Mouse (Mus musculus) hindbrain, embryonic 13.5 days (tissue): ENCODE results near the gene Dcst1. TPM values are rescaled to one million over a fixed set of nuclear protein-coding genes. Genes with fewer than 3 reads are reported as not detected.

ENCODE experiments used
- ATAC-seq: fragments of 200-750 bp; cut with Nextera tagmentation; 2 replicates; pipeline ENCODE4 v1.8.0; 2017; ENCODE audit warnings: moderate TSS enrichment; ENCODE audit not compliant: low FRiP score
- H3K27ac ChIP-seq: fragments of 300-500 bp; sonication (generic); 2 replicates; pipeline ENCODE4 v1.5.1; 2015; ENCODE audit warnings: inconsistent platforms, mild to moderate bottlenecking, moderate library complexity
- H3K27me3 ChIP-seq: fragments of 300-500 bp; sonication (generic); 2 replicates; pipeline ENCODE4 v1.6.1; 2015; ENCODE audit warnings: mild to moderate bottlenecking, inconsistent platforms
- H3K36me3 ChIP-seq: fragments of 300-500 bp; sonication (generic); 2 replicates; pipeline ENCODE4 v1.6.1; 2015; ENCODE audit warnings: mild to moderate bottlenecking, inconsistent platforms
- H3K4me1 ChIP-seq: fragments of 300-500 bp; sonication (generic); replicated peaks from 2 replicates; pipeline ENCODE4 v1.6.1; 2015; ENCODE audit warnings: inconsistent platforms
- H3K4me2 ChIP-seq: fragments of 300-500 bp; sonication (generic); 2 replicates; pipeline ENCODE4 v1.6.1; 2015; ENCODE audit warnings: inconsistent platforms, mild to moderate bottlenecking, moderate library complexity
- H3K4me3 ChIP-seq: fragments of 300-500 bp; sonication (generic); 2 replicates; pipeline ENCODE4 v1.5.1; 2015; ENCODE audit warnings: mild to moderate bottlenecking, inconsistent platforms
- H3K9ac ChIP-seq: fragments of 300-500 bp; sonication (generic); 2 replicates; pipeline ENCODE4 v1.6.1; 2015; ENCODE audit warnings: mild to moderate bottlenecking, inconsistent platforms
- H3K9me3 ChIP-seq: fragments of 300-500 bp; sonication (generic); 2 replicates; pipeline ENCODE4 v1.6.1; 2016; ENCODE audit warnings: inconsistent platforms
- WGBS: fragments of 180-500 bp; shearing (Covaris S2); methylation state at CpG from one replicate; pipeline ENCODE4 v1.1.7; 2015; 5-methylcytosine and 5-hydroxymethylcytosine counted together
- polyA plus RNA-seq: library from polyadenylated mRNA; unstranded; fragments of >200 nt; fragmentation: Nextera tagmentation; extraction: Ambion mirVana; gene quantifications from 2 replicates; pipeline ENCODE4 v1.2.1, GENCODE M21; 2015

The Dcst1 gene
- polyA plus RNA-seq, 1 experiment from 2014 or later: 1.1 TPM

- Histone ChIP-seq H3K36me3 (peaks cover 19% of the 10 kb centered on the region), H3K9me3 (no peaks in the 10 kb centered on the region), H3K27ac (0 out of 2 replicates have a peak overlapping the region, but pooled peaks have one; percentile 8), H3K4me2 (peak overlapping the region; percentile 51), H3K4me1 (peaks cover 58% of the 10 kb centered on the region), H3K4me3 (peak overlapping the region; percentile 23), H3K9ac (peak overlapping the region; percentile 63; the same call in 1 of the 2 replicates), H3K27me3 (peaks cover 39% of the 10 kb centered on the region)
- WGBS: 4% methylated on average over 25 of the region's 26 CpGs
- 0 out of 2 replicates have a peak, but pooled peaks have one; percentile 5 for ATAC-seq
Measured at GRCm38 (mm10) chr3:89315195-89315929, 49.7 kb downstream of the Dcst1 start.

GRCm38 (mm10) chr3:89314791-89315190 is 50.3 kb downstream of the Dcst1 start:
- ATAC-seq: no peak
- H3K27me3 ChIP-seq: peaks cover 39% of the 10 kb centered on the region

GRCm38 (mm10) chr3:89314340-89314739 is 50.7 kb downstream of the Dcst1 start:
- H3K36me3 ChIP-seq: peaks cover 19% of the 10 kb centered on the region
- H3K9me3 ChIP-seq: no peaks in the 10 kb centered on the region
- no peak for ATAC-seq
- H3K4me2 ChIP-seq: no peak overlapping the region
- peaks cover 39% of the 10 kb centered on the region for H3K27me3 ChIP-seq
- no peak overlapping the region for H3K4me3 ChIP-seq
- WGBS: 71% methylated on average over 5 of the region's 5 CpGs
- H3K9ac ChIP-seq: 0 out of 2 replicates have a peak overlapping the region, but pooled peaks have one; percentile 35
- H3K4me1 ChIP-seq: peaks cover 48% of the 10 kb centered on the region
- no peak overlapping the region for H3K27ac ChIP-seq

More at GRCm38 (mm10) chr3:89314791-89315190, 50.3 kb downstream of the Dcst1 start:
- Histone ChIP-seq H3K4me3 (0 out of 2 replicates have a peak overlapping the region, but pooled peaks have one; percentile 23), H3K4me2 (peak overlapping the region; percentile 51), H3K27ac (no peak overlapping the region), H3K36me3 (peaks cover 19% of the 10 kb centered on the region), H3K9me3 (no peaks in the 10 kb centered on the region), H3K9ac (peak overlapping the region; percentile 63; the same call in 1 of the 2 replicates), H3K4me1 (peaks cover 52% of the 10 kb centered on the region)
- 52% methylated on average over 2 of the region's 2 CpGs for WGBS

- Histone ChIP-seq H3K4me1 (0 out of 2 replicates have a peak, but pooled peaks cover 2% of the 10 kb centered on the region), H3K4me2 (no peak overlapping the region), H3K27ac (no peak overlapping the region), H3K9me3 (no peaks in the 10 kb centered on the region), H3K9ac (no peak overlapping the region), H3K4me3 (no peak overlapping the region), H3K27me3 (0 out of 2 replicates have a peak, but pooled peaks cover 5% of the 10 kb centered on the region), H3K36me3 (no peaks in the 10 kb centered on the region)
- WGBS: 2% methylated on average over 9 of the region's 9 CpGs
- peak; percentile 72; the same call in 1 of the 2 replicates for ATAC-seq
Measured at GRCm38 (mm10) chr3:89308089-89308488, 57.0 kb downstream of the Dcst1 start.

- 0 out of 2 replicates have a peak, but pooled peaks cover 9% of the 10 kb centered on the region for H3K27me3 ChIP-seq
- no peaks in the 10 kb centered on the region for H3K9me3 ChIP-seq
- H3K4me2 ChIP-seq: no peak overlapping the region
- WGBS: 73% methylated on average over 8 of the region's 8 CpGs
- ATAC-seq: no peak
- H3K9ac ChIP-seq: no peak overlapping the region
- H3K4me3 ChIP-seq: no peak overlapping the region
- 0 out of 2 replicates have a peak, but pooled peaks cover 2% of the 10 kb centered on the region for H3K4me1 ChIP-seq
- H3K36me3 ChIP-seq: no peaks in the 10 kb centered on the region
- H3K27ac ChIP-seq: no peak overlapping the region
Measured at GRCm38 (mm10) chr3:89305551-89306325, 59.3 kb downstream of the Dcst1 start.

GRCm38 (mm10) chr3:89305105-89305504 is 59.9 kb downstream of the Dcst1 start:
- Histone ChIP-seq H3K36me3 (no peaks in the 10 kb centered on the region), H3K4me2 (no peak overlapping the region), H3K9me3 (no peaks in the 10 kb centered on the region), H3K4me1 (peaks cover 3% of the 10 kb centered on the region; the same call in 1 of the 2 replicates), H3K27me3 (peaks cover 13% of the 10 kb centered on the region), H3K9ac (no peak overlapping the region), H3K4me3 (no peak overlapping the region), H3K27ac (no peak overlapping the region)
- no peak for ATAC-seq
- 73% methylated on average over 4 of the region's 4 CpGs for WGBS

- H3K4me2 ChIP-seq: no peak overlapping the region
- no peak for ATAC-seq
- no peaks in the 10 kb centered on the region for H3K36me3 ChIP-seq
- H3K27me3 ChIP-seq: peaks cover 16% of the 10 kb centered on the region
- no peak overlapping the region for H3K4me3 ChIP-seq
- 63% methylated on average over 6 of the region's 6 CpGs for WGBS
- no peak overlapping the region for H3K9ac ChIP-seq
- H3K27ac ChIP-seq: no peak overlapping the region
- no peaks in the 10 kb centered on the region for H3K9me3 ChIP-seq
- peaks cover 10% of the 10 kb centered on the region for H3K4me1 ChIP-seq
Measured at GRCm38 (mm10) chr3:89304440-89304839, 60.6 kb downstream of the Dcst1 start.

GRCm38 (mm10) chr3:89300514-89300913 is 64.5 kb downstream of the Dcst1 start:
- H3K4me2 ChIP-seq: no peak overlapping the region
- 76% methylated on average over 2 of the region's 2 CpGs for WGBS
- peaks cover 24% of the 10 kb centered on the region for H3K27me3 ChIP-seq
- no peaks in the 10 kb centered on the region for H3K9me3 ChIP-seq
- H3K36me3 ChIP-seq: no peaks in the 10 kb centered on the region
- H3K4me1 ChIP-seq: peaks cover 12% of the 10 kb centered on the region
- no peak for ATAC-seq
- H3K4me3 ChIP-seq: no peak overlapping the region
- no peak overlapping the region for H3K9ac ChIP-seq
- no peak overlapping the region for H3K27ac ChIP-seq

Other genes starting within 250 kb of the Dcst1 start
- gene Pklr, start 229.1 kb downstream of the Dcst1 start, polyA plus RNA-seq: 0.30 TPM in 1 of 2 replicates, not detected in the other
- gene Hcn3, start 205.1 kb downstream of the Dcst1 start, polyA plus RNA-seq: 33.5 and 35.1 TPM in 2 replicates
- gene Clk2, start 200.5 kb downstream of the Dcst1 start, polyA plus RNA-seq: 23.5 and 24.5 TPM in 2 replicates
- 127 and 130 TPM in 2 replicates for gene Scamp3, start 187.8 kb downstream of the Dcst1 start, polyA plus RNA-seq
- gene Fam189b, start 182.1 kb downstream of the Dcst1 start, polyA plus RNA-seq: 29.9 and 30.0 TPM in 2 replicates
- gene Gba, start 162.3 kb downstream of the Dcst1 start, polyA plus RNA-seq: 47.9 TPM in 2 replicates
- 53.5 and 60.7 TPM in 2 replicates for gene Thbs3, start 150.1 kb downstream of the Dcst1 start, polyA plus RNA-seq
- gene Mtx1, start 138.2 kb downstream of the Dcst1 start, polyA plus RNA-seq: 161 and 166 TPM in 2 replicates
- 1.3 and 2.8 TPM in 2 replicates for gene Muc1, start 136.2 kb downstream of the Dcst1 start, polyA plus RNA-seq
- 205 and 209 TPM in 2 replicates for gene Krtcap2, start 119.3 kb downstream of the Dcst1 start, polyA plus RNA-seq
- 64.3 and 68.1 TPM in 2 replicates for gene Trim46, start 118.9 kb downstream of the Dcst1 start, polyA plus RNA-seq
- 74.4 and 76.2 TPM in 2 replicates for gene Dpm3, start 105.9 kb downstream of the Dcst1 start, polyA plus RNA-seq
- gene Slc50a1, start 94.7 kb downstream of the Dcst1 start, polyA plus RNA-seq: 34.6 and 38.0 TPM in 2 replicates
- gene Efna1, start 84.1 kb downstream of the Dcst1 start, polyA plus RNA-seq: 12.1 and 12.4 TPM in 2 replicates
- gene Efna3, start 42.3 kb downstream of the Dcst1 start, polyA plus RNA-seq: 46.8 and 49.7 TPM in 2 replicates
- 8.6 and 9.8 TPM in 2 replicates for gene Efna4, start 27.2 kb downstream of the Dcst1 start, polyA plus RNA-seq
- 41.5 and 47.0 TPM in 2 replicates for gene Adam15, start 15.3 kb downstream of the Dcst1 start, polyA plus RNA-seq
- gene Dcst2, start 3.3 kb downstream of the Dcst1 start, polyA plus RNA-seq: 0.14 and 0.17 TPM in 2 replicates
- 0.70 and 0.73 TPM in 2 replicates for gene Zbtb7b, start 29.5 kb upstream of the Dcst1 start, polyA plus RNA-seq
- 1.1 and 1.4 TPM in 2 replicates for gene Lenep, start 37.5 kb upstream of the Dcst1 start, polyA plus RNA-seq
- 38.5 and 39.3 TPM in 2 replicates for gene Flad1, start 46.6 kb upstream of the Dcst1 start, polyA plus RNA-seq
- 116 and 121 TPM in 2 replicates for gene Cks1b, start 53.1 kb upstream of the Dcst1 start, polyA plus RNA-seq
- 24.3 and 24.4 TPM in 2 replicates for gene Shc1, start 53.2 kb upstream of the Dcst1 start, polyA plus RNA-seq
- 38.7 and 42.0 TPM in 2 replicates for gene Pygo2, start 65.0 kb upstream of the Dcst1 start, polyA plus RNA-seq
- gene Pbxip1, start 71.5 kb upstream of the Dcst1 start, polyA plus RNA-seq: 19.4 and 20.4 TPM in 2 replicates
- gene Pmvk, start 89.3 kb upstream of the Dcst1 start, polyA plus RNA-seq: 101 and 105 TPM in 2 replicates
- 5.1 and 6.6 TPM in 2 replicates for gene Kcnn3, start 154.9 kb upstream of the Dcst1 start, polyA plus RNA-seq